Mouse (Mus musculus): ENCODE results near the gene Ovca2.

- no peak for TF ChIP-seq CTCF (IDR thresholded peaks at IDR 0.05; ENCODE audit: insufficient read depth, low read depth, low read length)
- no peak for TF ChIP-seq POLR2A (IDR thresholded peaks at IDR 0.05; ENCODE audit: insufficient read depth, low read depth, low read length)
These were observed 39.3 kb downstream of the Ovca2 start for GRCm38 (mm10) chr11:75139122-75139963.

All from olfactory bulb, adult 2 months (tissue).